Mouse (Mus musculus): Measurements from ENCODE around the gene D630045J12Rik. TPM values are rescaled to one million over a fixed set of nuclear protein-coding genes. Genes with fewer than 3 reads are reported as not detected.

D630045J12Rik gene
- polyA plus RNA-seq, 1 experiment from 2014 or later: 2.9 TPM

DNA sequence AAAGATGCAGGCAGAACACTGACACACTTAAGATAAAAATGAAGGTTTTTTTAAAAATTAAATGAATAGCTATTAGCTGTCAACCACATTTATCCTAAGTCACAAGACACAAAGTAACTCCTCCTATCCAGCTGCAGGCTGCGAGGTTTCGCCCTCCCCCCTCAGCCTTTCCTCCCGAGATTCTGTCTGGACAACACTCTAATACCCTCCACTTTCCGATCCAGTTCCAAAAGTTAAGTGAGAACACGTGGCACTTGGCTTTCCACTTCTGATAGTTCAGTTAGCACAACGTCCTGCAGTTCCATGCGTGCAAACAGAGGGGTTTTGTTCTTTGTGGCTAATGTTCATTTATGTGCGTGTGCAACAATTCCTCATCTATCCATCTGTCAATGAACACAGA, 69.0 kb downstream of the D630045J12Rik start:
- H3K9ac ChIP-seq (ENCODE audit: low read length): no peak overlapping the region
- H3K9me3 ChIP-seq (ENCODE audit: control insufficient read depth, low read length): no peaks in the 10 kb centered on the region
- ATAC-seq (ENCODE audit: low read depth): peak; percentile 46; the same call in 1 of the 2 replicates
- peaks cover 5% of the 10 kb centered on the region; the same call in 1 of the 2 replicates for H3K36me3 ChIP-seq (ENCODE audit: control insufficient read depth, insufficient read depth, low read length)
- no peaks in the 10 kb centered on the region for H3K27me3 ChIP-seq (ENCODE audit: control insufficient read depth, insufficient read depth, low read depth, low read length)
- no peak overlapping the region for H3K4me2 ChIP-seq (ENCODE audit: low read depth, low read length)
- H3K4me1 ChIP-seq (replicated peaks; ENCODE audit: control insufficient read depth, insufficient read depth, low read length): peaks cover 10% of the 10 kb centered on the region
- H3K4me3 ChIP-seq (ENCODE audit: low read length): no peak overlapping the region
- 47% methylated on average over 8 of the region's 8 CpGs for WGBS
- H3K27ac ChIP-seq (ENCODE audit: low read length): no peak overlapping the region

DNA sequence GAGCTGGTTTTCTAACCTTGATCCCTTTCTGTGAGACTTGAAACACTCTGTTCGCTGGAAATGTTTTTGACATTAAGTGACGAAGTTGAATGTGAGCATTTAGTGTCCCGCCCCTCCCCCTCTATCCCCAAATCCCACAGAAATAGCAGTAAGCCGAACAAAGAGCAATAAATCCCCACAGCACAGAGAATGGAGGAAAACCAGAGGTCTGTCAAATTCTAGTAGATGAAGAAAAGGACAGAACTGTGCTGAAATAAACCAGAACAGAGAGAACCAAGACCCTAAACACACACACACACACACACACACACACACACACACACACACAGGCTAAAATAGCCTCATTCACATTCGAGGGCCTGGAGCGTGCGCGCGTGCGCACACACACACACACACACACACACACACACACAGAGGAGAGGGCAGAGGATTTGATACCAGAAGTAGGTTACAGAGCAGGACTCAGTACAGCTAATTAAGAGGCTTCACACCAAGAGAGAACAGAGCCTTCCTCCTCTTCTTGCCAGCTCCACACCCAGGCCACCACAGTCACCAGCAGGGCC, 72.0 kb downstream of the D630045J12Rik start:
- Histone ChIP-seq H3K27ac (ENCODE audit: low read length) (peak overlapping the region; percentile 62; the same call in 1 of the 2 replicates), H3K4me3 (ENCODE audit: low read length) (no peak overlapping the region), H3K9ac (ENCODE audit: low read length) (no peak overlapping the region), H3K9me3 (ENCODE audit: control insufficient read depth, low read length) (no peaks in the 10 kb centered on the region), H3K36me3 (ENCODE audit: control insufficient read depth, insufficient read depth, low read length) (peaks cover 5% of the 10 kb centered on the region; the same call in 1 of the 2 replicates), H3K4me2 (ENCODE audit: low read depth, low read length) (no peak overlapping the region), H3K4me1 (replicated peaks; ENCODE audit: control insufficient read depth, insufficient read depth, low read length) (peaks cover 8% of the 10 kb centered on the region), H3K27me3 (ENCODE audit: control insufficient read depth, insufficient read depth, low read depth, low read length) (no peaks in the 10 kb centered on the region)
- 67% methylated on average over 6 of the region's 10 CpGs for WGBS
- ATAC-seq (ENCODE audit: low read depth): no peak

DNA sequence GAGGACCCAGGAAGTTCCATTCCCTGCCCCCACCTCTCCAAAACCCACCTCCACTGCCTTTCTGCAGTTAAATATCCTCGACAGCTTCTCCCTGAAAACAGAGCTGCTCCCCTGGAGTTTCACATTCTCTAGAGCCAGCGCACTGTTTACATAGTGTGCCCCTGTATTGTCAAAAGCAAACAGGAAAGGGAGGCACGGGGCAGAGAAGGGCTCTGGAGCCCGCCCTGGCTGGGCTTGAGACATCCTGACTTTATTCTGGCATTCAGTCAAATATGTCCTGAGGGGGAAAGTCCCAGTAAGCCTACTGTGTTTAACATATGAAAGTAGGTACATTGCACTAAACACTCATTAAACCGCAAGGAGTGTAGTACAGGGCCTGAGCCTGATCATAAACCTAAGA, 73.1 kb downstream of the D630045J12Rik start:
- Histone ChIP-seq H3K4me3 (ENCODE audit: low read length) (no peak overlapping the region), H3K36me3 (ENCODE audit: control insufficient read depth, insufficient read depth, low read length) (peaks cover 5% of the 10 kb centered on the region; the same call in 1 of the 2 replicates), H3K27me3 (ENCODE audit: control insufficient read depth, insufficient read depth, low read depth, low read length) (no peaks in the 10 kb centered on the region), H3K4me2 (ENCODE audit: low read depth, low read length) (no peak overlapping the region), H3K4me1 (replicated peaks; ENCODE audit: control insufficient read depth, insufficient read depth, low read length) (peaks cover 4% of the 10 kb centered on the region; the same call in 1 of the 2 replicates), H3K9me3 (ENCODE audit: control insufficient read depth, low read length) (no peaks in the 10 kb centered on the region), H3K9ac (ENCODE audit: low read length) (no peak overlapping the region), H3K27ac (ENCODE audit: low read length) (peak overlapping the region; percentile 62)
- WGBS: 34% methylated on average over 5 of the region's 5 CpGs
- peak; percentile 95 for ATAC-seq (ENCODE audit: low read depth)

DNA sequence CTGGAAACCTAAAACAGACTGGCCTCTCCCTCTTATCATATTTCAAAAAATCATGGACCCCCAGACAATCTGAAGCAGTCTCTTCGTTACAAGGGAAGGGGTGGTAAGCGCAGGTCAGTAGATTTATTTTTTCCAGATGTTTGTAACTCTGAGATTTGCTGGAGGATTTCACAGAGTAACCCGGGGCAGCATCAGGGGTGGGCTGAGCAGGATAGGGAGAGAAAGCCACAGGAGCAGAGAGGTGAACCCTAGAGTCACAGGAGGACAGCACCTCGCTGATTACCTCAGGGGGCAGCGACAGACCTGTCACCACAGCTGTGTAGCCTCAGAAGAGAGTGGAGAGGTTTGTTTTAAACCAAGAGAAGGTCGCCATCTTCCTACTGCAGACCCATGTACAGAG, 88.4 kb downstream of the D630045J12Rik start:
- 70% methylated on average over 6 of the region's 6 CpGs for WGBS
- Histone ChIP-seq H3K9me3 (ENCODE audit: control insufficient read depth, low read length) (no peaks in the 10 kb centered on the region), H3K27ac (ENCODE audit: low read length) (no peak overlapping the region), H3K4me1 (replicated peaks; ENCODE audit: control insufficient read depth, insufficient read depth, low read length) (no peaks in the 10 kb centered on the region), H3K36me3 (ENCODE audit: control insufficient read depth, insufficient read depth, low read length) (peaks cover 8% of the 10 kb centered on the region), H3K27me3 (ENCODE audit: control insufficient read depth, insufficient read depth, low read depth, low read length) (no peaks in the 10 kb centered on the region), H3K4me3 (ENCODE audit: low read length) (no peak overlapping the region), H3K9ac (ENCODE audit: low read length) (no peak overlapping the region), H3K4me2 (ENCODE audit: low read depth, low read length) (no peak overlapping the region)
- ATAC-seq (ENCODE audit: low read depth): no peak

DNA sequence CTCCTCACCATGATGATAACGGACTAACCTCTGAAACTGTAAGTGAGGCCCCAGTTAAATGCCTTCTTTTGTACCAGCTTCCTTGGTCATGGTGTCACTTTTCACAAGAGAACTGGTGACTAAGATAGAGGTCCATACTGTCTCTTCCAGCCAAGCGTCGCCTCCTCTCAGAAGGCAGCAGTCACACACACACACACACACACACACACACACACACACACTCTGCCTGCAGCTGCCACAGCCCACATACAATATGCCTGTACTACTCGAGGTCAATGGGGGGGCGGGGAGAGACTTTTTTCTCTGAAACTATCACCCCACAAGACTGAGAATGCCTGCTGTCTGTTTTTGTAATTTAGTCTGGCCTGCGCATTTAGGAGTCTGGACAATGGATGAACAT, 89.1 kb downstream of the D630045J12Rik start:
- H3K9ac ChIP-seq (ENCODE audit: low read length): no peak overlapping the region
- no peaks in the 10 kb centered on the region for H3K4me1 ChIP-seq (replicated peaks; ENCODE audit: control insufficient read depth, insufficient read depth, low read length)
- no peaks in the 10 kb centered on the region for H3K27me3 ChIP-seq (ENCODE audit: control insufficient read depth, insufficient read depth, low read depth, low read length)
- no peaks in the 10 kb centered on the region for H3K9me3 ChIP-seq (ENCODE audit: control insufficient read depth, low read length)
- ATAC-seq (ENCODE audit: low read depth): no peak
- no peak overlapping the region for H3K4me2 ChIP-seq (ENCODE audit: low read depth, low read length)
- WGBS: 86% methylated on average over 6 of the region's 6 CpGs
- no peak overlapping the region for H3K27ac ChIP-seq (ENCODE audit: low read length)
- H3K4me3 ChIP-seq (ENCODE audit: low read length): no peak overlapping the region
- peaks cover 4% of the 10 kb centered on the region; the same call in 1 of the 2 replicates for H3K36me3 ChIP-seq (ENCODE audit: control insufficient read depth, insufficient read depth, low read length)

DNA sequence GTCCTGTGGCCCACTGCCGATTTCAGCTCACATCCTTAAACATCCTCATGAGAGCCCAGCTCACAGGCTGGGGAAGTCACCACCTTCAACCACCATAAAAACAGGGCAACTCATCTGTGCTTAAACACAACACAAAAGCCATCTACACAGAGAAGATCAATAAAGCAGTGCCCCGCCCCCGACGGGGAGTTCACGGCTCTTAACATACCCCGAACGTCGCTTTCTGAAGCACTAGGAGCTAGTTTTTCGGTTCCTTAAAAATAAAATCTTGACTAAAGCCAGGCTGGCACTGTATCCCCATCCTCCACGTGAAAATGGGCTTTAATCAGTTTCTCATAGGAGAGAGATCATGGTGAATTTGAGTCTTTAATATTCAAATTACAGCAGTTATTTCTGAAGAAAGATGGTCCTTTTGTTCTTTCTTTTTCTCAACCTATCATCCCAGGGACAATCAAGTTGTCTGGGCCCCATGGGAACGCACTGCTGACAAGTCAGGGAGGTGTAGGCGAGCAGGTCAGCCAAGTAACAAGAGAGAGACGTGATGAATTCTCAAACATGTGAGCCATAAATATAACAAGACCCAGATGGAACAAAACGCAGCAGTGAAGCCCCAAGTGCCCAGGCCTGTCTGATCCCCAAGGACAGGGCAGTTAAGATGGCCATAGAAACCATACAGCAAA, 90.8 kb downstream of the D630045J12Rik start:
- Histone ChIP-seq H3K9ac (ENCODE audit: low read length) (no peak overlapping the region), H3K4me2 (ENCODE audit: low read depth, low read length) (no peak overlapping the region), H3K27ac (ENCODE audit: low read length) (no peak overlapping the region), H3K27me3 (ENCODE audit: control insufficient read depth, insufficient read depth, low read depth, low read length) (no peaks in the 10 kb centered on the region), H3K36me3 (ENCODE audit: control insufficient read depth, insufficient read depth, low read length) (peaks cover 4% of the 10 kb centered on the region; the same call in 1 of the 2 replicates), H3K9me3 (ENCODE audit: control insufficient read depth, low read length) (no peaks in the 10 kb centered on the region), H3K4me3 (ENCODE audit: low read length) (no peak overlapping the region), H3K4me1 (replicated peaks; ENCODE audit: control insufficient read depth, insufficient read depth, low read length) (no peaks in the 10 kb centered on the region)
- ATAC-seq (ENCODE audit: low read depth): no peak
- WGBS: 76% methylated on average over 14 of the region's 14 CpGs

DNA sequence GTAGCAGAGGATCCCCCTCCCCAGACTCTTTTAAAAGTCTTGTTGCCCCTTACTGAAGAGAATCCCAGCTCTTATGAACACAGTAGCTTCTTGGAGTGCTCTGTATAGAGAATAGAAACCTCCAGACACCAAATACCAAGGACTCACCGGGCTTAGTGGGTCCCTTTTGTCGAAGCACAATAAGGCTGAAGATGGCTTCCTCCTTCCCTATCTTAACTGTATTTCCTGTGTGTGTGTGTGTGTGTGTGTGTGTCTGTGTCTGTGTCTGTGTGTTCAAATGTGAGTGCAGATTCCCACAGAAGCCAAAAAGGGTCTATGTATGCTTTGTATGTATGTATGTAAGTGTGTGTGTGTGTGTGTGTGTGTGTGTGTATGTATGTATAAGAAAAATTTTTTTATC, 93.3 kb downstream of the D630045J12Rik start:
- Histone ChIP-seq H3K27ac (ENCODE audit: low read length) (no peak overlapping the region), H3K4me1 (replicated peaks; ENCODE audit: control insufficient read depth, insufficient read depth, low read length) (no peaks in the 10 kb centered on the region), H3K4me2 (ENCODE audit: low read depth, low read length) (no peak overlapping the region), H3K36me3 (ENCODE audit: control insufficient read depth, insufficient read depth, low read length) (peaks cover 2% of the 10 kb centered on the region; the same call in 1 of the 2 replicates), H3K9ac (ENCODE audit: low read length) (no peak overlapping the region), H3K9me3 (ENCODE audit: control insufficient read depth, low read length) (no peaks in the 10 kb centered on the region), H3K27me3 (ENCODE audit: control insufficient read depth, insufficient read depth, low read depth, low read length) (no peaks in the 10 kb centered on the region), H3K4me3 (ENCODE audit: low read length) (no peak overlapping the region)
- ATAC-seq (ENCODE audit: low read depth): peak; percentile 8; the same call in 1 of the 2 replicates
- WGBS: 58% methylated on average over 2 of the region's 2 CpGs

DNA sequence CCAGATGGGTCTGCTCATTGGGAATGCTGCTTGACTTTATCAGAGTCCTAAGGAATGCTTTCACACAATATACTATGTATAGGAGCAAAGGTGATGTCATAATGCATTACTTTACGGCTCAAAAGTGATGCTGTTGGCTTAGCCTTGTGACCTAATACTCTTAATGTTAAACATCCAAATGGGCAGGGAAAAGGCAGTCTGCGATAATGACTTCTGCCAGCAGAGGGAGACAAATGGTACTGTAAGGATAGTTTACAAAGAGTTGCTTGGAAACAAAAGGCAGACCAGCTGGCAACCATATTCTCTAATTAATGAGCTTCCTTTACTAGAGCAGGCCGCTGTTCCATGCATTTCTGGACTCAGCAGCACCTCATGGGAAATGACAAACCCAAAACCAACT, 93.7 kb downstream of the D630045J12Rik start:
- no peak overlapping the region for H3K9ac ChIP-seq (ENCODE audit: low read length)
- ATAC-seq (ENCODE audit: low read depth): peak; percentile 70
- no peaks in the 10 kb centered on the region for H3K4me1 ChIP-seq (replicated peaks; ENCODE audit: control insufficient read depth, insufficient read depth, low read length)
- no peak overlapping the region for H3K4me2 ChIP-seq (ENCODE audit: low read depth, low read length)
- H3K4me3 ChIP-seq (ENCODE audit: low read length): no peak overlapping the region
- 4% methylated on average over 3 of the region's 3 CpGs for WGBS
- H3K27me3 ChIP-seq (ENCODE audit: control insufficient read depth, insufficient read depth, low read depth, low read length): no peaks in the 10 kb centered on the region
- no peaks in the 10 kb centered on the region for H3K9me3 ChIP-seq (ENCODE audit: control insufficient read depth, low read length)
- peaks cover 2% of the 10 kb centered on the region; the same call in 1 of the 2 replicates for H3K36me3 ChIP-seq (ENCODE audit: control insufficient read depth, insufficient read depth, low read length)
- no peak overlapping the region for H3K27ac ChIP-seq (ENCODE audit: low read length)

DNA sequence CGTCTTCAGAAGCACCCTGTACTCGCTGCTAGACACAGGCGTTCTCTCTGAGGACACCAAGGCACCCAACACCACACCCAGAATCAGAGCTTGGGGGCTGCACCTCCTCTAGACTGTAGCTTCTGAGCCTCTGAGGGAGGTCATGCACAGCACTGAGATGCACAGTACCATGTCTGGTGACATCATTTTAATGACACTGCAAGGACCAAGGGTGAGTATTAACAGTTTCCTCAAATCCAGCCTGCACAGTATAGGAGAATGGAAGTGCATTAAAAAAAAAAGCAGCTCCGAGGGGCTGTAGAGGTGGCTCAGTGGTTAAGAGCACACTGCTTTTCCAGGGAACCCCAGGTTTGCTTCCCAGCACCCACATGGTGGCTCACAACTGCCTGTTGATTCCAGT, 94.2 kb downstream of the D630045J12Rik start:
- Histone ChIP-seq H3K9me3 (ENCODE audit: control insufficient read depth, low read length) (no peaks in the 10 kb centered on the region), H3K27me3 (ENCODE audit: control insufficient read depth, insufficient read depth, low read depth, low read length) (no peaks in the 10 kb centered on the region), H3K9ac (ENCODE audit: low read length) (no peak overlapping the region), H3K27ac (ENCODE audit: low read length) (no peak overlapping the region), H3K4me3 (ENCODE audit: low read length) (no peak overlapping the region), H3K36me3 (ENCODE audit: control insufficient read depth, insufficient read depth, low read length) (peaks cover 2% of the 10 kb centered on the region; the same call in 1 of the 2 replicates), H3K4me1 (replicated peaks; ENCODE audit: control insufficient read depth, insufficient read depth, low read length) (no peaks in the 10 kb centered on the region), H3K4me2 (ENCODE audit: low read depth, low read length) (no peak overlapping the region)
- 94% methylated on average over 4 of the region's 4 CpGs for WGBS
- peak; percentile 18; the same call in 1 of the 2 replicates for ATAC-seq (ENCODE audit: low read depth)

All from lung, embryonic 16.5 days (tissue).